Mouse (Mus musculus) thymus, postnatal 4 days (tissue): ENCODE data around the gene Rflna.
A peak's percentile ranks its signal among the peaks of the same experiment; 100 is the strongest.

Experiments used
- DNase-seq: peaks from one replicate; pipeline ENCODE4 v3.0.0; 2021

The Rflna gene

DNA sequence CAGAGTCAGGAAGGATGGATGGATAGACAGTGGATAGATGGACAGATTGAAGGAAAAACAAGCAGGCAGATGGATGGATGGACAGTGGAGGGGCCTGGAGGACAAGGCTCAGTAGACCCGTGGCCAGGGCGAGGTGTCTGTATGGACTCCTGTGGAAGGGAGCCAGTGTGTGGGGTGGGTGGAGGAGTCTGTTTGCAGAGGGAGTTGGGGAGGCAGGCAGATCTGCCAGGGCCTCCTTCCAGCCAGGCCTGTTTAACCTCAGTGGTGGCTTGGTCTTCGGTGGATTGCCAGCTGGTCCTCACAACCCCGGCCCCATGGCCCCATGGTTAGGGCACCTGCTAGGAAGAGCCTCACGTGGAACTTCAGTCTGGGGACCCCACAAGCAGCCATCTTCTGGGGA lies 3.9 kb downstream of the Rflna start:
- DNase-seq = no peak

DNA sequence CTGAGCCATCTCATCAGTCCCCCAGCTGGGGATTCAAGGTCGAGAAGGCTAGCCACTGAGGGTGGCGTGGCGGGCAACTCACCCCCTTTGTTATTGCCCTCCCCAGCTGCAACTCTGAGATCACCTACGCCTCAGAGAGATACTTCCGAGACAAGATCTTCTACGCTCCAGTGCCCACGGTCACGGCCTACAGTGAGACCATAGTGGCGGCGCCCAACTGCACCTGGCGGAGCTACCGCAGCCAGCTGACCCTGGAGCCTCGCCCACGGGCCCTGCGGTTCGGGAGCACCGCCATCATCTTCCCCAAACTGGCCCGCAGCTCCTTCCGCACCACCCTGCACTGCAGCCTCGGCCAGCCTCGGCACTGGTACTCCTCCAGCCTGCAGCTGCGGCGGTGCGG lies 8.1 kb downstream of the Rflna start:
- DNase-seq = no peak

DNA sequence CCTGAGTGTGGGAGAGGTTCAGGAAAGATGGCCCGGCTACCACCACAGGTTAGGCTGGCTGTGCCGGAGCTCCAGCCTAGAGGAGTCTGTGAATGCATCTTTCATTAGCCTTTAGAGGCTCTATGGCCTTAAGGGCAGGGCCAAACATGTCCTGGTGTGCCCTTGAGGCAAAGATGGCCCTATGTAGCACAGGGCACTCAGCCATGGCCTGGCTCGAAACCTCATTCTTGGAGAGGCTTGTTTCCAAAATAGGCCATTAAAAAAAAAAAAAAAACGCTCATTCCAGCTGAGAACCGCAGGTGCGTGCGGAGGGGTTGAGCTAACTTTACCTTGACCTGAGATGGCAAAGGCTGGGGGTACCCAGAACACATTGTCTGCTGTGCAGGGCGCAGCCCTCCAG lies 8.6 kb downstream of the Rflna start:
- no peak for DNase-seq

DNA sequence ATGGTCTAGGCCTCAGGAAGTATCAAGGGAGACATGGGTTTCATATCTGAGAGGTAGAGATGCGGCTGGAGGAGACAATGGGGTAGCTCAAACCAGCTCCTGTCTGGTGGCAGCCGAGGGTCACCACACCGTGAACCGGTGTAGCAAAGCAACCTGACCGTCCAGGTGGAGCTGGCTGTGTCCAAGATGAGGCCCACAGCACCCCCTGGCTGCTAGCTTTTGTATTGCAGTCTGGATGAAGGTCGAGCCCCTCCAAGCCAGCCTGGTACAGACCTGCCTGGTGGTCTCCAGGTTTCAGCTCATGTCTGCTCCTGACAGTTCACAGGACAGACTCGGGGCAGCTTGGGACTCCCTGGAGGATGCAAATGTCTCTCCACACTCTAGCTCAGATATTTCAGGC lies 11.5 kb downstream of the Rflna start:
- DNase-seq = peak; percentile 84

DNA sequence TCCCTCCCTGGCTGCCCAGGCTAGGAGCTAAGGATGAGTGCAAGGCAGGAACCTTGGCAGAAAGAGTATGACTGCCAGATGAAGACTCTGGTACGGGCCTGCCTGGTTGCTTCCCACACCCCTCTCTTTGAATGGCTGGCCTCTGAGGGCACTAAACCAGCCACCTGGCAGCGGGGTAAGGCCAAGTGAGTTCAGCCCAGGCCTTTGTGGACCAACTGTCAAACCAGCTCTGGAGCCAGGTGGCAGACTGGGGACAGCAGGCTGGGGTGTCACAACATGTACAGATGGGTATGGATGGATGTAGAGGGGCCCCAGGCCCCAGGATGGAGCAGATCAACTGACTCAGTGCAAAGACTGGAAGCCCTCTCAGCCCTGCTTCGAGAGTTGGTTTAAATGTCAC lies 12.0 kb downstream of the Rflna start:
- DNase-seq = peak; percentile 46

DNA sequence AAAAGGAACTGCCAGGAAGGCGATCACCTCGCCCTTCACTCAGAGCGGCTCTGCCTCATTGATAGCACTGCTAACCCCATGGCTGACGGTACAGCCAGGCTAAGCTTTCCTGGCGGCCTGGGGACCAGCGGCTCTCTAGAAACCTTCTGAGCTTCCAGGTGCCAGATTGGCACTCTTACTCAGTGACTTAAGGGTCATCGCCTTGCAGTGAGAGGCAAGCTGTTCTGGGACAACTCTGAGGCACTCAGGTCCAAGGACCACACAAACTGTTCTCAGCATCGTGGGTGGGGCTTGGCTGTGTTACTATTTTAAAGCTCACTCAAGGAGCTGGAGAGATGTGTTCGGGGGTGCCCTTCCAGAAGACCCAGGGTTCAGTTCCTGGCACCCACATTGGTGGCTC lies 12.6 kb downstream of the Rflna start:
- peak; percentile 41 for DNase-seq

DNA sequence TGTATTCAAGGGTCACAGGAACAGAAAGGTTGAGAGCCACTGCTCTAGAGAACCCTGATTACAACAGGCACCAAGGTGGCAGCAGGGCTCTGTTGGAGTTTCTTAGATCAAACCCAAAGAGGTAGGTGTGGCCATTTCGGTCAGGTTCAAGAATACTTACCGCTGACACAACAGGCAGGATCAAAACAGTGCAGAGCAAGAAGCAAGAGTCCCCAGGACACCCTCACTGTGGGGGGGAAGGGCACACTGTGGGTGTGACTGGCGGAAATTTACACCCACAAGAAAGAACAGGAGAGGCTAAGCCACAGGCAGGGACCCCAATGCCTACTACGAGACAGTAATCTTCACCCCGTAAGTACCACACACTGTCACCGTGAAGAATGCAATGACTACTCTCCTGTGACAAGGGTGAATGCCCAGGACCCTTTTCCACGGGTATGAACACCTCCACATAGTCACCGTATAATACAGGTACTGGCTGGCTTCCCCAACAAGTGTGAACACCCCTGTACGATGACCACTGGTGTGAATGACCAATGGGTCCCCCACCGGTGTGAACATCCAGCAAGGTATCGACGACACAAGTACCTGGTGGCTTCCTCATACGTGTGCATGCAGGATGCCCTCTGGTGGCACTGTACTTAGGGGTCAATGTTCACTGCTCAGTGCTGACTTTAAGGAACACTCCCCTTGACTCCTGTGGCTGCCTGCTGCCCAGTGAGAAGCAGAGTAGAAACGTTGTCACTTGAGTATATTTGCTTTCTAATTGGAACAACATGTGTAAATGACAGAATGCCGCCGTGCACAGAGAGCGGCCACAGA lies 13.6 kb downstream of the Rflna start:
- peak; percentile 56 for DNase-seq

DNA sequence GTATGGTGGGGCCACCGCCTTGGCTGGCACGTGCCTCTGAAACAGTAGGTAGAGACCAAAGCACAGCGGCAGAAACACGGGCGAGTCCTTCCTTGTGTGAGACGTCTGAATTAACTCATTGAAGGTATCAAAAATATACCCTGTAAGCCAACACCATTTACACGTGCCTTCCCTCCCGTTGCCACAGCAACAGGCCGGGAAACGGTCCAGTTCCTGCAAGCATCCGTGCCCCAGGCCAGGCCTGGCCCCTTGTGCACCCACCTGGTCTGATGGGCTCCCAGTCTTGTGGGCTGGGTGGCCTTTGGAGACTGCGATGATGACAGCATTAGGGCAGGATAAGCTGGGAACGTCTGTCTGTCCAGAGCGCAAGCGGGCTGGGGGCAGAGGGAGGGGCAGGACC lies 14.3 kb downstream of the Rflna start:
- DNase-seq = no peak

DNA sequence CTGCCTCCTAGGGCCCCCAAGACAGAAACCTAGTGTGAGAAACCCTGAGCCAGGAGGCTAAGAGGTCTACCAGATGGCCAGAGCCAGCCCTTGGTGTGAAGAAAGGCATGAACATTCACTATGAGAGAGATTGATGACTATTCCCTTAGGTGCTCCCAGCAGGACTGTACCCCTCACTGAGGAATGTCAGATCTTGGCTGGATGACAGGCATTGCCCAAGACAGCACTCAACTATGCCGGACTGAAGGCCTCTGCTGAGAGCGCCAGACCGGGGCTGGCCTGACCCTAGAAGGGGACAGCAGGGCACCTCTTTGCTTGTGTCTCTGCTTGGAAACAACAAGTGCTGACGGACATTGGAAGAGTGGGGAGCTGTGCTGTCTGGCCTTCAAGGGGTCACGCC lies 16.1 kb downstream of the Rflna start:
- DNase-seq = no peak

DNA sequence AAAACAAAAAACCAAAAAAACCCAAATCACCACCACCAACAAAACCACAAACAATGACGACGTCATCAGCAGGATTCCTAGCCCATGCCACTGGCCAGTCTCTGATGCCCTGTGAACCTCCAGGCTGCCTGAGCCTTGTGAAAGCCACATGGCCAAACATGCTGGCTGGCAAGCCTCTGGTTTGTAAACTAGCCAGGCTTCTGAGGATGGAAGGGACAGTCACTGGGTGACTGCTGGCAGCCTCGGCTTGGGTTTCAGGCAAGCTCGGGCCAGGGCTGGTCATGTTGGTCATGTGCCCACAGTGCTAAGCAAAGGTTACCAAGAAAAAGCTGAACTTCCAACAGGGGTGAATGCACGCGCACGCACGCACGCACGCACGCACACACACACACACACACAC lies 18.3 kb downstream of the Rflna start:
- DNase-seq = no peak

DNA sequence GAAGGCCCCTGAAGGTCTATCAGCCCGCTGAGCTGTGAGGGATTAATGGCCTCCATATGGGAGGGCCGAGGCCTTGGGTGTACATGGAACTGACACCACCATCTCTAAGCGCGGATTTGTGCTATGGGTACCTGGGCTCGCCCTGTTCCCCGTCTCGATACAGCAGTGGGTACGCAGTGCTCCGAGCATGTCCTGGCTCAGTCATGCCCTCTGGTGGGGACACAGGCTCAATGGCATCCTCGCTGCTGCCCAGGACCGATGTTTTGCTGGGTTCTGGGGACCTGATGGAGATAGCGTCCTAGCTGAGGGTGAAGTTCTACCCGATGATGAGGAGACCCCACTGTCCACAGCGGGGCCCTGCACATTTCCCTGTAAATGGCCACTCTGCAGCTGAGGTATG lies 21.0 kb downstream of the Rflna start:
- DNase-seq = peak; percentile 69

DNA sequence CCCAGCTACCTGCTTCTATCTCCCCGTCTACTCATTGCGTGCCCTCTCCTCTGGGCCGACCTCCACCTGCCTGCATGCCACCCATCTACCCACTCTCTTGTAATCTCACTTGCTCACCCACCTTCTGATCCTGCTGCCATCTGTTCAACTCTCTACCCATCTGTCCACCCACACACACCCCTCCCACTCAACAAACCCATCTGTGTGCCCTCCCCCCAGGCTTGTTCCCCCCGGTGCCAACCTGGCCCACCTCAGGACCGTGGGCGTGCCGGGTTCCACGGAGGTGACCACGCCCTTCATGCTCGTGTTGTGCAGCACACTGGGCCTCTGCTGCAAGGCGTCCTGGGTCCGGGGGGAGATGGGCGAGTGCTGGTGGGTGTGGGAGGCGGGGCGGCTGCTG lies 25.4 kb downstream of the Rflna start:
- DNase-seq = no peak

DNA sequence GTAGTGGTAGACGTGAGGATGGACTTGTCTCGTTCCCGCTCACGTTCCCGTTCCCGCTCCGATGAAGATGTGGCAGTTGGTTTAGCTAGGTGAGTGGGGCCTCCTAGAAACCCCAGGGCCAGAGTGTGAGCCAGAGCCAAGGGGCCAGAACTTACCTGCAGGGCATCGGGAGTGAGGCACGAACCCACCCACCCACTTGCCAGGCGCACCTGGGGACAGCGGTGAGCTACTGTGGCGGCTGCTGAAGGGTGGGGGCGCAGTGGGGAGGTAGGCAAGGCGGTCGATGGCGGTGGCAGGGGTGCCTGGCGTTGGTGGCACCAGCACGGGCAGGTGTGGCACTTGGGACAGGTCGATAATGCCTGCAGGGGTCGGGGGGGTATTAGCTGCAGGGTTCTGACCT lies 25.9 kb downstream of the Rflna start:
- no peak for DNase-seq

DNA sequence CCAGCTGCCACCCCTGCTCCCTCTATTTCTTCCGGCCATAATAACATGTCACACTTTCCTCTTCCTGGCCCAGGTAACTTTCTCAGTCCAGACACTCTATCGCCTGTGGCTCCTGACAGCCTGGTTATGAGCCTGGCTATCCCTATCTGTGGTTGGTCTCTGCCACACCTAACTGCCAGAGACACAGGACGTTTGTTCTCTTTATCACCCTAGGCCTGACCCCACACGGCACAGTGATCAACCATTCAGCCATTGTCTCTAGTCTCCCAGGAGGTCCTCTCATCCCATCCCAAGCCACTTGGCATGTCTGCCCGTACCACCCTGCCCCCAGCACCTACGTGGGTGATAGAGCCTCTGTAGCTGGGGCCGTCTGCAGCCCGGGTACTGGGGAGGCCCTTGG lies 33.5 kb downstream of the Rflna start:
- DNase-seq = no peak

DNA sequence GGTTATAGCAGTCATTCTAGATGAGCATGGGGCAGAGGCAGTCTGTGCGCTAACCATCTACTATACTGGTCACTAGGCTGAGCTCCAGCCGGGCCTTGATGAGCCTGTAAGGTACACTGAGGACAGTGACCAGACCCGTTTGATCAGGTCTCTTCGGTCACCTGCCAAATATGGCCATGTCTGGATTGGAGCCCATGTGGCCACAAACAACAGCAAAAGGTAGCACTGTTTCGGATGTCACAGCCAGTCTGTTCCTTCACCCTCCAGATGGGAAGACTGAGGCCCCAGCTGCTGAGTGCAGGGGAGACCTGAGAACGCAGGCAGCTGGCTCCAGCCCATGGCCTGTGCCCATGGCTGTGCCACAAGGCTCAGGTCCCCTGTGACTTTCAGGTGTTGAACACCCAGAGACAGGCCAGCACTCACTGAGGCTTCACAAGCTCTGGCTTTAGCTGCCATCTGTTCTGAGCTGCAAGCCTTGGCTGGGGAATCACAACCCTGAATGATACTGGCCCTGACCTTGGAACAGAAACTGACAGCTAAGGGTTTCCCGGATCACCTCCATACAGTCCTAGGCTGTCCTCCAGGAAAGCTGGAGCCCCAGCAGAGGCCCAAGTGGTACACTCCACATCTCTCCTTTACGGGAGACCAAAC lies 36.5 kb downstream of the Rflna start:
- DNase-seq = no peak

DNA sequence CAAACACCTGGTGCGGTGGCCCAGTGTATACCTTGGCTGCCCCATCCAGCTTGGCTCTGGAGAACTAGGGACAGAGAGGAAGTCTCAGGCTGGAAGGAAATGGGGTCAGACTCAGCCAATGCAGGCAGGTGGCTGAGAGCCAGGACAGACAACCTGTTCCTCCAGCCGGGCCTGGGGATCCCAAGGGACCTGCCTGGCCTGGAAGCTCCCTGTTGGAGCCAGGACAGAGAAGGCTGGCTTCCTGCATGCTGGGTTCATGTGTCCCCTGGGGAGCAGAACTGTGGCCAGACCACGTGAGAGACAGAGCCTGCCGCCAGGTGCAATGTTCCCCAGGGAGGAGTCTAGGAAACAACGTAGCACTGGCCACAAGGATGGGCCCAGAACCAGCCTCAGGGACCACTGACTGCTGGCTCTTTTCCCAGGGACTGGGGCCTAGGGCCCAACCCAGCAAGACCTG lies 37.1 kb downstream of the Rflna start:
- no peak for DNase-seq

DNA sequence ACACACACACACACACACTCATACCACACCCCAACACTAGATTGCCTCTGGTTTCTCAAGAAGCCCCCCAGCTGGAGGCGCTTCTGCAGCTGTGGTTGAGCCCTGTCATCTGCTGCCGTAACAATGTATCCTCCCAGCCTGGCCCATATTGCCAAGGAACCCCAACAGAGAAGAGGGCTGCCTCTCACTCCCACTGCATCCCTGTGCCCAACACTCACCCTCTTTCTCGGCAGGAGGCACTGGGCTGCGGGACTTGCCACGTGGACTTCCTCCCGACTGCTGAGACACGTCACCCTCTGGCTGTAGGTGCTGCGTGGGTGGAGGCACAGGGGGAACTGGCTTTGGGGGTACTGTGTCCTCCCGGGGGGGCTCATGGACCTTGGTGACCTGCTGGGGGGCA lies 38.6 kb downstream of the Rflna start:
- no peak for DNase-seq

DNA sequence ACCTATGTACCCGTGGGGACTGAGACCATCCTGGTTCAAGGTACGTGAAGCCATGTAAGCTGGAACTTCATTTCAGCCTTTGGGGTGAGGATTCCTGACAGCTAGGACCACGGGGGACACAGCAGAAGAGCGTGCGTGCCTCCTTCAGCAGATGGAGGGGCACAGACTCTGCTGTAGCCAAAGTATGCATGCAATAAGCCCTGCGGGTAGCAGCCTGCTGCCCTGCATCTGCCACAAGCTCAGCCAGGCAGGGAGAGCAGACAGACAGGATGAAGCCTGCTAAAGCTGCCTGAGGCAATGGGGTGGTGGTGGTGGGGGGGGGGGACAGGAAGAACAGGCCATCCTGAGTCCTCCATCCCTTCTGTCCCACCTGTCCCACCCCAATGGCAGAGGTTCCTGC lies 40.4 kb downstream of the Rflna start:
- no peak for DNase-seq

DNA sequence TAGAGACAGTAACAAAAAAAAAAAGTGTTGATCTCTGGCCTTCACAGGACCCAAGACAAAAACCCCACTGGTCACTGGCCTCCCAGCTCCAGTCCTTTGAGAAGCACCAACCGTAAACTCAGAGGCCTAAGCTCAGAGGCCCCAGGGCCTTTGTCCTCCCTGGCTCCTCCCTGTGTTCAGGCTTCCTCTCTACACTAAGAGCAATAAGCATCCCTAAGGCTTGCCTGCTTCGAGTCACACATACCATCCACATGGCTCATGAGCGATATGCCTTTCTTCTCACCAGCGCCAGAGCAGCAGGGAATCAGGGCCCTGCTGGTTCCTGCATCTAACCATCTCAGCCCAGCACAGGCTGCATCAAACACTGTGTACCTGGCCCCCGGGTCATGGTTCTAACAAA lies 42.2 kb downstream of the Rflna start:
- DNase-seq = no peak

DNA sequence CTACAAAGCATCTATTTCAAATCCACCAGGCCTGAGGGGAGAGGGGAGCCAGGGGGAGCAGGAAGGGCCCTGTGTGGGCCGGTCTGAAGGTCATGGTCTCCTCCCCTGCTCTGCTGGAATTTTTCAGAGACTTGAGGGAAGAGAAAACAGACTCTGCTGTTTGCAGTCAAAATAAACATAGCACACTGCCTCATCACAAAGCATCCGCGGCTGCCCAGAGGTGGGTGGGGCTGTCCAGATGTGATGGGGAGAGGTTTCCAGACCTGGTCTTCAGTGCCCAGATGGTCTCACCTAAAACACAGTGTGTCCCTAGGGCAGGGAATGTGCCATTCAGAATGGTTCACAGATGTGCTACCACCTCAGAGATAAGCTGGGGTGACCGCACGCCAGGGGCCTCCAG lies 43.4 kb downstream of the Rflna start:
- DNase-seq = no peak

DNA sequence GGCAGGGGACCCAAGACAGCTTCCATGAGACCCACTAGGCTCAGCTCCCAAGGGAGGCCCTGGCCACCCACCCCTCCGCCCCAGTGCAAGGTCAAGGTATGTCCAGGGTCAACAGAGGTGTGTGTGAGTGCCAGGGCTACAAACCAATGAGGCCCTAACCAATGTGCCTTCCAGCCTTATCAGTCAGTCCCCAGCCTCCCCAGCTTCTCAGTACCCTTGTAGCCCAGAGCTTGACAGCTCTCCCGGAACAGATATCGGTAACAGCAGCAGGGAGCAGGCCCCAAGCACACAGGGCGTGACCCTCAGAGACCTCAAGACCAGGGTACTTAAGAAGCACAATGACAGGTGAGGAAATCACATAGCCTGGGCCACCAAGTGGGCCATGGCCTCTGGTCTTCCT lies 46.5 kb downstream of the Rflna start:
- no peak for DNase-seq

DNA sequence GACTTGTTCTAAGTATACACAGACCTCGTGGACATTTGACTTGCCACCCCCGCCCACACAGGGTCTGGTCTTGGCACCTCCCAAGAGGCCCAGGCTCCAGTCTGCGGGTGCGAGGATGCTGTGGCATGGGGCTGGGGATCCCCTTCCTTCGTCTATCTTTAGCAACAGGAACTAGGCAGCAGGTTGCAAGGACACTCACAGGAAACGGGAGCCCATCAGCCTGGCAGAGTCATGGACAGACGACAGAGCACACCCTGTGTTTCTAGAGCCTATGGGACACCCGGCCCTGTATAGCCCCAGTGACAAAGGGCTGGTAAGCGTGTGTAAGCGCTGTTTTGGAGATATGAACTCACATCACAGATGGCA lies 49.2 kb downstream of the Rflna start:
- DNase-seq = no peak

DNA sequence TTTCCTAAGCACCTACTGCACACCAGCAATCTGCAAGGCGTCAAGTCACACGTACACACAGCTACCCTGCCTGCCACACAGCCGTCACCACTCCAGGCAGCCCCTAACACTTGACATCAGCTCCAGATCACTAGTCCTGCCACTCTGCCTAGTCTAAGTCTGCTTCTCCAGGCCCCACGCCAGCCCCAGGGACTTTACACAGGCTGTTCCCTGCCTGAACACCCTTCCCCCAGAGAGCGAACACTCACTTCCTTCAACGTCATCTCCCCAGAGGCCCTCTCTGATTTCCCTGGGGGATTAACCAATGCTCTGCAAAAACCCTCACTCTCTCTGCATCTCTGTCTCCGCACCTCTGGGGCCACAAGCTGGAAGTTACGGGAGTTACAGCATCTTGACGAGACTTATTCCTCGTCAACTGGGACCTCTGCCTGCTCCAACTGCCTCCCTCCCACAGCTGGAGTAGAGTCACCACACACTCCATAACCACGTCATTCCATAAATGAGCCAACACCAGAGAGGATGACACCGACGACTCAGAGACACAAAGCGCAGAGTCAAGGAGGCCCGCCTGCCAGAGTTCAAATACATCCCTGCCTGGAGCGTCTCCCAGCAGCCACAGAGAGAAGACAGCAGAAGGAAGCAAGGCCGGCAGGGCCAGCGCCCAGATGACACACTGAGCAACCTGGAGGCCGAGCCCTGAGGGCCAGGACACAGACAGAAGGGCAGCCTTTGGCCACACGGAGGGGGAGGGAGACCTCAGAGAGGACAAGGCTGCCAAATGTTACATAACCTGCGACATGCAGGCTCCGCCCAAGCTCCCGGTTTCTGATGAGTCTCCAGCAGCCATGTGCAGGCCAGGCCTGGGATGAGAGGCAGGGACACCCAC lies 49.8 kb downstream of the Rflna start:
- DNase-seq = no peak

DNA sequence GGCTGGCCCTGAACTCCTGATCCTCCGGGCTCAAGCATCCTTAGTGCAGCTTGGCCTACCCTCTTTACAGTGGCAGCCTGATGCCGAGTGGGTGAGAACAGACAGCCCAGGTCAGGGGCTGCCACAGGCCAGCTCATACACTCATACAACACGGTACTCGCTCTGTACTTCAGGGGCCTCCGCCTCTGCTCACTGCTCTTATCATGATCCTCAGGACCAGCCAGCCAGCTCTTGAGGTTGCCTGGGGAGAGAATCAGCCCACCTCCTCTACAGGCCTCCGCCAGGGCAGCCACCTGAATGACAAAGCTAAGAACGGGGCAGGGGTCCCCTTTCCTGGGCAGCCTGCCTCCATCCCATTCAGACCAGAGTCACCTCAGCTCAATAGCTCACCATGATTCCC lies 50.6 kb downstream of the Rflna start:
- no peak for DNase-seq
